Mouse (Mus musculus) Patski (cell line): ENCODE data around the gene Cstf3. TPM values are rescaled to one million over a fixed set of nuclear protein-coding genes. Genes with fewer than 3 reads are reported as not detected.

Experiments used
- ATAC-seq: fragments of 100-300 bp; one replicate; pipeline ENCODE4 v1.8.0; 2021
- CTCF ChIA-PET: fragments of 350-600 bp; sonication (Branson Sonifier 250); formaldehyde crosslinking; loops from one replicate; lab custom pipeline; 2022; ENCODE audit warnings: inconsistent platforms; lab: Charles Lee
- POLR2A ChIA-PET: fragments of 350-600 bp; sonication (Branson Sonifier 250); formaldehyde crosslinking; loops from one replicate; lab custom pipeline; 2022; ENCODE audit warnings: antibody characterized with exemption, inconsistent platforms; lab: Charles Lee
- DNase-seq: peaks from one replicate; pipeline ENCODE4 v3.0.0-alpha.2; 2011; ENCODE audit warnings: low read depth, low spot score
- H3K27me3 ChIP-seq: fragments of 371-371 bp; one replicate; pipeline ENCODE4 v1.5.1; 2021
- CTCF ChIP-seq: fragments of 100-300 bp; IDR thresholded peaks from one replicate; pipeline ENCODE4 v1.5.1; 2021
- in situ Hi-C: fragments of 300-500 bp; cut with MboI; formaldehyde crosslinking; loops from 3 replicates; pipeline ENCODE4 v1.11.1; 2018; ENCODE audit warnings: low pct_unique_long_range_greater_than_20kb, mixed read lengths
- polyA plus RNA-seq: library from polyadenylated mRNA; unstranded; gene quantifications from one replicate; pipeline ENCODE4 v1.2.3, GENCODE M21; 2021

Cstf3 gene
- polyA plus RNA-seq, 1 experiment from 2014 or later = 30.9 TPM

- ATAC-seq (no peak), DNase-seq (no peak)
- no peaks in the 10 kb centered on the region for H3K27me3 ChIP-seq
- TF ChIP-seq CTCF = no peak
- in situ Hi-C loops = no loop called here
- CTCF ChIA-PET = no interaction called here
- POLR2A ChIA-PET = no interaction called here
Observed at GRCm38 (mm10) chr2:104578836-104579604, 11.3 kb upstream of the Cstf3 start.

GRCm38 (mm10) chr2:104579784-104580446 is 10.4 kb upstream of the Cstf3 start:
- CTCF ChIA-PET = no interaction called here
- ATAC-seq (no peak), DNase-seq (no peak)
- H3K27me3 ChIP-seq = no peaks in the 10 kb centered on the region
- POLR2A ChIA-PET = no interaction called here
- TF ChIP-seq CTCF = no peak
- in situ Hi-C loops = loop anchor here (10.0 kb wide), 1 partner anchor 535 kb away; no protein-coding TSS in a partner anchor

- DNase-seq = no peak
- TF ChIP-seq CTCF = no peak
- in situ Hi-C loops = loop anchor here (10.0 kb wide), 1 partner anchor 537 kb away; no protein-coding TSS in a partner anchor
- POLR2A ChIA-PET = no interaction called here
- H3K27me3 ChIP-seq = no peaks in the 10 kb centered on the region
- CTCF ChIA-PET = no interaction called here
- no peak for ATAC-seq
Observed at GRCm38 (mm10) chr2:104581281-104581879, 8.9 kb upstream of the Cstf3 start.

- DNase-seq = no peak
- in situ Hi-C loops = loop anchor here (10.0 kb wide), 1 partner anchor 538 kb away; no protein-coding TSS in a partner anchor
- TF ChIP-seq CTCF = no peak
- CTCF ChIA-PET = no interaction called here
- no peaks in the 10 kb centered on the region for H3K27me3 ChIP-seq
- no peak for ATAC-seq
- POLR2A ChIA-PET = no interaction called here
Observed at GRCm38 (mm10) chr2:104583032-104583431, 7.3 kb upstream of the Cstf3 start.

- H3K27me3 ChIP-seq = no peaks in the 10 kb centered on the region
- peak; percentile 26 for TF ChIP-seq CTCF
- no peak for ATAC-seq
- POLR2A ChIA-PET = no interaction called here
- in situ Hi-C loops = loop anchor here (10.0 kb wide), 1 partner anchor 539 kb away; no protein-coding TSS in a partner anchor
- CTCF ChIA-PET = interaction anchor here (1.0 to 1.2 kb wide), 3 partner anchors 136 to 160 kb away, joined by 3 to 5 read pairs (median 4); no protein-coding TSS in a partner anchor
- DNase-seq = no peak
Observed at GRCm38 (mm10) chr2:104584226-104584625, 6.1 kb upstream of the Cstf3 start.

- ChIA-PET POLR2A (no interaction called here), CTCF (interaction anchor here (1.0 kb wide), 1 partner anchor 141 kb away, joined by 5 read pairs; no protein-coding TSS in a partner anchor)
- ATAC-seq (no peak), DNase-seq (no peak)
- in situ Hi-C loops = loop anchor here (5.0 to 10.0 kb wide), 4 partner anchors 93 to 541 kb away; partner anchors contain the start of gene Hipk3
- H3K27me3 ChIP-seq = no peaks in the 10 kb centered on the region
- peak; percentile 17 for TF ChIP-seq CTCF
Observed at GRCm38 (mm10) chr2:104585645-104586044, 4.7 kb upstream of the Cstf3 start.

GRCm38 (mm10) chr2:104588552-104588951 is 1.8 kb upstream of the Cstf3 start:
- CTCF ChIA-PET = no interaction called here
- no peaks in the 10 kb centered on the region for H3K27me3 ChIP-seq
- in situ Hi-C loops = loop anchor here (5.0 to 10.0 kb wide), 4 partner anchors 96 to 544 kb away; partner anchors contain the start of gene Hipk3
- ATAC-seq (no peak), DNase-seq (no peak)
- no peak for TF ChIP-seq CTCF
- POLR2A ChIA-PET = interaction anchor here (0.7 kb wide), 2 partner anchors 59 to 154 kb away, joined by 4 to 5 read pairs; no protein-coding TSS in a partner anchor

GRCm38 (mm10) chr2:104590829-104591117 is 450 bp downstream of the Cstf3 start:
- no peak for TF ChIP-seq CTCF
- H3K27me3 ChIP-seq = no peaks in the 10 kb centered on the region
- ChIA-PET CTCF (no interaction called here), POLR2A (interaction anchor here (0.7 kb wide), 1 partner anchor 95 kb away, joined by 3 read pairs; no protein-coding TSS in a partner anchor)
- no peak for ATAC-seq
- in situ Hi-C loops = no loop called here
- DNase-seq = no peak

GRCm38 (mm10) chr2:104591141-104591540 is 818 bp downstream of the Cstf3 start:
- POLR2A ChIA-PET = no interaction called here
- in situ Hi-C loops = no loop called here
- DNase-seq = no peak

GRCm38 (mm10) chr2:104595063-104595462 is 4.7 kb downstream of the Cstf3 start:
- no peak for DNase-seq
- POLR2A ChIA-PET = interaction anchor here (0.7 kb wide), 2 partner anchors 188 to 745 kb away, joined by 5 to 6 read pairs; no protein-coding TSS in a partner anchor
- H3K27me3 ChIP-seq = no peaks in the 10 kb centered on the region
- no peak for ATAC-seq
- in situ Hi-C loops = no loop called here
- TF ChIP-seq CTCF = no peak
- CTCF ChIA-PET = no interaction called here

More at GRCm38 (mm10) chr2:104591141-104591540, 818 bp downstream of the Cstf3 start:
- H3K27me3 ChIP-seq = no peaks in the 10 kb centered on the region
- no peak for ATAC-seq
- no peak for TF ChIP-seq CTCF
- CTCF ChIA-PET = no interaction called here
